Mouse (Mus musculus) heart, postnatal 0 days (tissue): Measurements from ENCODE around the gene Adcy1.

ENCODE experiments used
- CTCF ChIP-seq: IDR thresholded peaks from 2 replicates; pipeline ENCODE4 v1.5.1; 2016; ENCODE audit warnings: antibody characterized with exemption, control low read depth, low read depth
- EP300 ChIP-seq: IDR thresholded peaks from 2 replicates; pipeline ENCODE4 v1.6.1; 2016; ENCODE audit warnings: antibody characterized with exemption, low read depth

DNA sequence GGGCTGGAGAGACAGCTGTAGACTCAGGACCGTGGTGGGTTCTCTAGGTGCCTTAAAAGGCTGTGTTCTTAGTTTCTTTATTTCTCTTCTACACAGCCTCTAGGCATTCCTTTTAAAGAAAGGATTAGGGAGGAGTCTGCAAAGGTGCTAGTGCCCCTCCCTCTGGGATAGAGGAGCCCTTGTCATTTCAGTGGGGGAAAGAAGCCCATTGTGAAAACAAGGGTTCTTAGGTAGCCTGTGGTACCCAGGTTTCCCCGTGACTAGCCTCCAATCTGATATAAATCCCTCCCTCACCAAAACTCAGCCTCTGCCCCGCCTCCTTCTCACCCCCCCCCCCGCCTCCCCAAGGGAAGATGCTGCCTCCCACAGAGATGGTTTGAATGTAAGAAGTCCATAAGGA, 2.1 kb downstream of the Adcy1 start:
- TF ChIP-seq CTCF, result no peak
- no peak for TF ChIP-seq EP300
